Mouse (Mus musculus): ENCODE measurements around the gene Svbp.

GRCm38 (mm10) chr4:119189864-119190263, 5.2 kb upstream of the Svbp start, which contains the start of gene Ermap:
- TF ChIP-seq CTCF (IDR thresholded peaks at IDR 0.05) (no peak), EP300 (IDR thresholded peaks at IDR 0.05) (no peak)
